In the genomic region with DNA sequence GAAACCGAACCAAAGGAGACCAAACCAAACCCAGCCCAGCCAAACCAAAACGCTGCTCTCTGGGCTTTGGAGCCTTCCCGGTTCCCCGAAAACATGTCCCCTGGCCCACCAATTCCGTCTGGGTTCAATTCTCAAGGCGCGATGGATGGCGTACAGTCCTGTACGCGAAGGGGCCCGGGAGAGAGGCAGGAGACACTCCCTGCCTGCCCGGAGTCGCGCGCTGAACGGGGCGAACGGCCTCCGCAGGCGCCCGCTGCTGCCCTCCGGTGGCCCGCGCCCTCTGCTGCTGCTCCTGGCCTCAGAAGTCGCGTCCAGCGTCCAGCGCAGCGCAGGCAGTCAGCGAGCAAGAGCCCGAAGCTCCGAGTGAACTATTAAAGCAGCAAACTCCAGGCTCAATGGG, we compare ENCODE assay signal across 9 mouse cellular contexts. TPM values are rescaled to one million over a fixed set of nuclear protein-coding genes. Genes with fewer than 3 reads are reported as not detected.
"Had no signal": no experiment of that assay in that cellular context is flagged by ENCODE, and none has a peak within 500 bp of the region (broad histone marks: within the 10 kb centered on the region; RNA-seq: fewer than 3 reads in every experiment).

Gene Gm13290 (plus strand): TSS at position 301 of the 400 bp plus-strand sequence.

RNA-seq across cellular contexts. Expression of gene Gm13290, which starts in this region (rescaled TPM):
- total RNA-seq: neutrophil, adult 5-6 weeks had no signal
- polyA plus RNA-seq: neural tube, embryonic 13.5 days; neural tube, embryonic 14.5 days; neural tube, embryonic 15.5 days; small intestine, adult 2 months; spleen, adult 2 months; testis, adult 2 months; thymus, adult 2 months; urinary bladder, adult 2 months had no signal
